Mouse (Mus musculus): ENCODE data around the gene Nanos3. TPM values are rescaled to one million over a fixed set of nuclear protein-coding genes. Genes with fewer than 3 reads are reported as not detected.

Gene Nanos3
- polyA plus RNA-seq (2014; fragmentation: Nextera tagmentation; extraction: Ambion mirVana) = 4.7 and 4.9 TPM in 2 replicates

DNA sequence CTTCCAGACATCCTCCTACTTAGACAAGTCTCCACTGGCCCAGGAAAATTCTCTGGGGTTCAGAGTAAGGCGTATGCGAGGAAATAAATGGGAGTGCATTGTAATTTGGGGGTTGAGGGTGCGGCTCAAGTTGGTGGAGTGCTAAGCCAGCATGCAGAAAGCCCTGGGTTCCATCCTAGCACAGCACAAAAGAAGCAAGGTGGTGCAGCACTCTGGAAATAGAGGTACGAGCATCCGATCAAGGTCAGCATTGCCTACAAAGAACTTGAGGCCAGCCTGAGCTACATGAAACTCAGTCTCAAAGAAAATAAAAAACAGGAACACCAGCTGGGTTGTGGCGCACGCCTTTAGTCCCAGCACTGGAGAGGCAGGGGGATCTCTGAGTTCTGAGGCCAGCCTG is at the start of gene Nanos3:
Gene Nanos3 (minus strand): TSS at position 101 of the 400 bp plus-strand sequence.
- Histone ChIP-seq H3K4me3 (ENCODE audit: low read depth, low read length) (peak within 1 kb of the TSS; percentile 88), H3K9ac (ENCODE audit: low read length) (peak within 1 kb of the TSS; percentile 100), H3K27me3 (ENCODE audit: control insufficient read depth, insufficient read depth, low read length) (peaks cover 8% of the 10 kb centered on the region; the same call in 1 of the 2 replicates), H3K4me2 (peak within 1 kb of the TSS; percentile 91), H3K9me3 (ENCODE audit: control insufficient read depth, low read length) (no peaks in the 10 kb centered on the region), H3K4me1 (ENCODE audit: control insufficient read depth, insufficient read depth, low read length) (peaks cover 37% of the 10 kb centered on the region), H3K27ac (ENCODE audit: low read depth, low read length) (no peak within 1 kb of the TSS; the same call in 1 of the 2 replicates), H3K36me3 (ENCODE audit: control insufficient read depth, insufficient read depth, low read length) (no peaks in the 10 kb centered on the region)
- 94% methylated on average over 7 of the region's 7 CpGs for WGBS
- DNase-seq (ENCODE audit: low spot score, missing footprints) (no peak), ATAC-seq (ENCODE audit: low FRiP score) (no peak)

DNA sequence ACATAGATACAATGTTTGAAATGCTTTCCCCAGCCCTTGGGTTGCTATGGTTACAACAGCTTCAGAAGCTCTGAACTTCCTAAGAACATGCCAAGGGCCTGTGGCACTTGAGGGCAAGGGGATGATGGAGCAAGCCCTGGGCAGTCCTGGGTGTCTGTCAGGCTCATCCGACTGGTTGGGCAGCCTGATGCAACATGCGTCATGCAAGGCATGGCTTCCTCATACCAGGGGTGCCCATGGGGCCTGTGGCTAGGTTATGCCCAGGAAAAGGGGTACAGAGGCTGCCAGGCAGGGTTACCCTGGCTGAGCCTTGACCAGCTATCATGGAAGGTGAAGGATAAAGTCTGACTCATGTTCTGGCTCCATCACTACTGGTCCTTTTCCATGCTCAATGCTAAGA is 48.0 kb upstream of the Nanos3 start:
- ATAC-seq (ENCODE audit: low FRiP score) (no peak), DNase-seq (ENCODE audit: low spot score, missing footprints) (no peak)
- H3K27me3 ChIP-seq (ENCODE audit: control insufficient read depth, insufficient read depth, low read length) = no peaks in the 10 kb centered on the region
- H3K36me3 ChIP-seq (ENCODE audit: control insufficient read depth, insufficient read depth, low read length) = peaks cover 20% of the 10 kb centered on the region
- H3K4me2 ChIP-seq = no peak overlapping the region
- no peak overlapping the region for H3K4me3 ChIP-seq (ENCODE audit: low read depth, low read length)
- H3K9me3 ChIP-seq (ENCODE audit: control insufficient read depth, low read length) = no peaks in the 10 kb centered on the region
- peaks cover 13% of the 10 kb centered on the region for H3K4me1 ChIP-seq (ENCODE audit: control insufficient read depth, insufficient read depth, low read length)
- 89% methylated on average over 2 of the region's 2 CpGs for WGBS
- no peak overlapping the region for H3K9ac ChIP-seq (ENCODE audit: low read length)
- H3K27ac ChIP-seq (ENCODE audit: low read depth, low read length) = no peak overlapping the region

DNA sequence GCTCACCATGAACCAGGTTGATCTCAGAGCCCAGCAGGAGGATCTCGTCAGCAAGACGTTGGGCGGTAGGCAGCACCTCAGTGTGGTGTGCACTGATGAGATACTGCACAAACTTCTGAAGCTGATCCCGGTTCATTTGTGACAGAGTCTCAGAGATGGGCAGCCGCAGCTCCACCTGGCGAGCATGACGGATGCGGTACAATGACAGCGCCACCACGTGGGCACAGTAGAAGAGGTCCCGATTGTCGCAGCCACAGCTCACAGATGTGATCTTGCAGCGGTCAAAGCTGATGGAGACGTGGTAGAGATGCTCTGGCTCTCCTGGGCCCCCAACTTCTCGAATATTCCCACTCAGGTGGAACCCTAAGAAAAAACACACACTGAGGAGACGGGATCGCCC is 45.7 kb upstream of the Nanos3 start:
- WGBS = 73% methylated on average over 17 of the region's 17 CpGs
- no peak overlapping the region for H3K9ac ChIP-seq (ENCODE audit: low read length)
- no peaks in the 10 kb centered on the region for H3K9me3 ChIP-seq (ENCODE audit: control insufficient read depth, low read length)
- peaks cover 25% of the 10 kb centered on the region for H3K36me3 ChIP-seq (ENCODE audit: control insufficient read depth, insufficient read depth, low read length)
- no peaks in the 10 kb centered on the region for H3K27me3 ChIP-seq (ENCODE audit: control insufficient read depth, insufficient read depth, low read length)
- H3K4me2 ChIP-seq = no peak overlapping the region
- H3K27ac ChIP-seq (ENCODE audit: low read depth, low read length) = no peak overlapping the region
- H3K4me1 ChIP-seq (ENCODE audit: control insufficient read depth, insufficient read depth, low read length) = peaks cover 9% of the 10 kb centered on the region
- ATAC-seq (ENCODE audit: low FRiP score) (no peak), DNase-seq (ENCODE audit: low spot score, missing footprints) (no peak)
- no peak overlapping the region for H3K4me3 ChIP-seq (ENCODE audit: low read depth, low read length)

DNA sequence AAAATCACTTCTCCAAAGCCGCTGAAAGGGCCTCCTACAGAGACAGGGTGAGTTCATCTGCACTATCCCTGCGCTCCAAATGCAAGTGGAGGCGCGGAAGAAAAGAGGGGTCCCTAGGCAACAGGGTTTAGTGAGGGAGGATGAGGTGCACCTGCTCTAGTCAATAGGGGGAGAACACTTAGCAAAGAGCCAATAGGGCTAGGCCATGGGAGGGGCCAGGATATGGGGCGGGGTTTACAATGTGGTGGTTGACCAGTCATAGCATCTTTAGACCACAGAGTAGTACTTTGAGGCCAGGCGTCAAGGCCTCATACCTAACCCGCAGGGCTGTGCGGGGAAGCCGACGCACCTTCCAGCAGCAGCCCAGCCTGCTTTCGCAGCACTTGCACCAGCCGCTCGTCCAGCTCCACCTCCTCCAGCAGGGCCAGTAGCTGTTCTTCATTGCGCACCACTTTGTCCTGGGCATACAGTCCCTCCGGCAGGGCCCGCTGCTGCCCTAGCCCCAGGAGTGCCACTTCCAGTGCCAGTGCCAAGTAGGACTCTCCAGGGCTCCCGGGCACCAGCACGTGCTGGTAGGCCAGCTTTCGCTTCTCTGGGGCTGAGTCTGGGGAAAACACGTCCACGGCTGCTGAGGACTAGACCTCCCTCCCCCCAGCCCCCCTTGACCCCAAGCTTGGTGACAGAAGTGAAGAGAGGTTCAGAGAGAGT is 38.5 kb upstream of the Nanos3 start:
- H3K4me1 ChIP-seq (ENCODE audit: control insufficient read depth, insufficient read depth, low read length) = no peaks in the 10 kb centered on the region
- no peak overlapping the region for H3K9ac ChIP-seq (ENCODE audit: low read length)
- no peak for ATAC-seq (ENCODE audit: low FRiP score)
- peaks cover 36% of the 10 kb centered on the region for H3K36me3 ChIP-seq (ENCODE audit: control insufficient read depth, insufficient read depth, low read length)
- no peaks in the 10 kb centered on the region for H3K27me3 ChIP-seq (ENCODE audit: control insufficient read depth, insufficient read depth, low read length)
- no peak overlapping the region for H3K27ac ChIP-seq (ENCODE audit: low read depth, low read length)
- no peak overlapping the region for H3K4me3 ChIP-seq (ENCODE audit: low read depth, low read length)
- DNase-seq (ENCODE audit: low spot score, missing footprints) = no peak
- 77% methylated on average over 21 of the region's 21 CpGs for WGBS
- H3K4me2 ChIP-seq = no peak overlapping the region
- no peaks in the 10 kb centered on the region for H3K9me3 ChIP-seq (ENCODE audit: control insufficient read depth, low read length)

DNA sequence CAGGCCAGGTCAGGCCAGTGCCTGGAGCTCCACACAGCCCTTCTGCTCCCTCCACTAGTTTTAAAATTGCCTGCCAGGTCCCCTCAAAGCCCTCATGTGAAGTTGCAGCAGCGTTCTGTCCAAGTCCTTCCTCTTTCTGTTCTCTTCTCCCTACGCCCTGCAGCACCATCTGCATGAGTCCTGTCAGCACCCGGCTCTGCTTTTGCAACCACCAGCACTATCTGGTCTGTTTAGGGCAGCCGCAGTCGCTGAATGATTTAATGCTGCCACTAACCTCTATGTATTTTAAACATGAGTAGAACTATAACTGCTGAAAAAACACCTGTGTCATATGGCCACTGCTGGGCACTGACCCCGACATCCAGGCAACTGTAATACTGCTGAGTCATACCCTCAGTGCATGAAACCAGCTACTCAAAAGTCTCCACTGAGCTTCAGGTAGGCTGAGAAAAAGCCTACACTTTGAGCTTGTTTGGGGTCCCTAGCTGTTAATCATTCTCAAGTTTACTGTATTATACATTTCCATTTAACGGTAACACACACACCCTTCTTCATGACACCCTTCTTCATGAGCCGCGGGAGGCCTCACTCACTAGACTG is 37.6 kb upstream of the Nanos3 start:
- 95% methylated on average over 9 of the region's 9 CpGs for WGBS
- Histone ChIP-seq H3K9ac (ENCODE audit: low read length) (no peak overlapping the region), H3K4me1 (ENCODE audit: control insufficient read depth, insufficient read depth, low read length) (no peaks in the 10 kb centered on the region), H3K4me2 (no peak overlapping the region), H3K27me3 (ENCODE audit: control insufficient read depth, insufficient read depth, low read length) (no peaks in the 10 kb centered on the region), H3K9me3 (ENCODE audit: control insufficient read depth, low read length) (no peaks in the 10 kb centered on the region), H3K4me3 (ENCODE audit: low read depth, low read length) (no peak overlapping the region), H3K27ac (ENCODE audit: low read depth, low read length) (no peak overlapping the region), H3K36me3 (ENCODE audit: control insufficient read depth, insufficient read depth, low read length) (peaks cover 33% of the 10 kb centered on the region)
- DNase-seq (ENCODE audit: low spot score, missing footprints) (no peak), ATAC-seq (ENCODE audit: low FRiP score) (no peak)

DNA sequence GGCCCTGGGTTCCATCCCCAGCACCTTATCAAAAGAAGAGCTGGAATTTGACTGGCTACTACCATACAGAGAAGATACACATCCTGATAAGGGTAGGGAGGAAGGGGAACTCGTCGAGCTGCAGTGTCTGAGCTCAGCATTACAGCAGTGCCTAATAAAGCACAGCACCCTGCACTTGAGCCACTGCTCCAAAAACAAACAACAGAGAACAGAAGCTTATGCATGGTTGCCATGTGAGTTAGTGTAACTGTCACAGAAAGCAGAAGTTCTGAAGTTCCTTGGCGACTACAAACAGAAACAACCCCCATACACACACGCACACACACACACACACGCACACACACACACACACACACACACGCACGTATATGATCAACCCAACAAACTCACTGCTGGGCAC is 35.1 kb upstream of the Nanos3 start:
- WGBS = 88% methylated on average over 7 of the region's 7 CpGs
- no peak overlapping the region for H3K27ac ChIP-seq (ENCODE audit: low read depth, low read length)
- H3K9me3 ChIP-seq (ENCODE audit: control insufficient read depth, low read length) = no peaks in the 10 kb centered on the region
- ATAC-seq (ENCODE audit: low FRiP score) = no peak
- peaks cover 32% of the 10 kb centered on the region for H3K36me3 ChIP-seq (ENCODE audit: control insufficient read depth, insufficient read depth, low read length)
- no peak for DNase-seq (ENCODE audit: low spot score, missing footprints)
- no peak overlapping the region for H3K4me3 ChIP-seq (ENCODE audit: low read depth, low read length)
- H3K9ac ChIP-seq (ENCODE audit: low read length) = no peak overlapping the region
- H3K27me3 ChIP-seq (ENCODE audit: control insufficient read depth, insufficient read depth, low read length) = no peaks in the 10 kb centered on the region
- no peaks in the 10 kb centered on the region for H3K4me1 ChIP-seq (ENCODE audit: control insufficient read depth, insufficient read depth, low read length)
- no peak overlapping the region for H3K4me2 ChIP-seq

DNA sequence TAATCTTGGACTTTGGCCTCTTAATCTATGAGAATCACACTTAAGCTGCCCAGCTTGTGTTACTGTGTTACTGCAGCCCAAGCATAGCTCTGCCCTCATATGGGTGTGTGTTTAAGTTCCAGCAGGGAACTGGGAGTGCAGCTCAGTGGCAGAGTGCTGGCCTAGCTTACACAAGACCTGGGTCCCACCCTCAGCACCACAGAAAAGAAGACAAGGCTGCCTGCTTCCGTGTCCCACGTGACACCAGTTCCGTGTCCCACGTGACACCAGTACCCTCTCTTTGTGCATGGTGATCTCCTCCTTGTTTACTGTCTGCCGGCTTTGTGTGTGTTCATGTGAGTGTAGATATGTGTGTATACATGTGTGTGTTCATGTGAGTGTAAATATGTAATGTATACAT is 33.1 kb upstream of the Nanos3 start:
- no peak for DNase-seq (ENCODE audit: low spot score, missing footprints)
- Histone ChIP-seq H3K4me2 (no peak overlapping the region), H3K9me3 (ENCODE audit: control insufficient read depth, low read length) (no peaks in the 10 kb centered on the region), H3K9ac (ENCODE audit: low read length) (no peak overlapping the region), H3K27ac (ENCODE audit: low read depth, low read length) (no peak overlapping the region), H3K36me3 (ENCODE audit: control insufficient read depth, insufficient read depth, low read length) (peaks cover 33% of the 10 kb centered on the region), H3K4me1 (ENCODE audit: control insufficient read depth, insufficient read depth, low read length) (no peaks in the 10 kb centered on the region), H3K4me3 (ENCODE audit: low read depth, low read length) (no peak overlapping the region), H3K27me3 (ENCODE audit: control insufficient read depth, insufficient read depth, low read length) (no peaks in the 10 kb centered on the region)
- ATAC-seq (ENCODE audit: low FRiP score) = no peak
- 87% methylated on average over 5 of the region's 5 CpGs for WGBS

DNA sequence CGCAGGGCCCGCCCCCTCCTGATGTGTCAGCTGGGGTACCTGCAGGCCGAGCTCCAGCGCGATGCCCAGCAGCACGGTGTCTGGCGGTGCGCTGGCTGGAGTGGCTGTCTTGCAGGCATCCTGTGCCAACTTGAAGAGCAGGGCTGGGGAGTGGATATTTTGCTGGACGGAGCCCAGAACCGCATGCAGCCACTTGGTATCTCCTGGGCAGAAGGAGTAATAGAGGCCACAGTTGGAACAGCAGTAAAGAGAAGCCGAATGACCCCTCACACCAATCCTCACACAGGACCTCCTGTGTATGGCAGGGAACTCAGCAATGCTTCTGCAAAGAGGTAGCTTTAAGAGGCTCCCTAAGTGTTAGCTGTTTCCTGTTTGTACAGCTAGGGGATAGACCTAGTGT is 32.2 kb upstream of the Nanos3 start:
- no peaks in the 10 kb centered on the region for H3K4me1 ChIP-seq (ENCODE audit: control insufficient read depth, insufficient read depth, low read length)
- WGBS = 94% methylated on average over 11 of the region's 11 CpGs
- peaks cover 26% of the 10 kb centered on the region for H3K36me3 ChIP-seq (ENCODE audit: control insufficient read depth, insufficient read depth, low read length)
- no peak overlapping the region for H3K4me3 ChIP-seq (ENCODE audit: low read depth, low read length)
- peak; percentile 66 for DNase-seq (ENCODE audit: low spot score, missing footprints)
- no peak overlapping the region for H3K9ac ChIP-seq (ENCODE audit: low read length)
- no peaks in the 10 kb centered on the region for H3K27me3 ChIP-seq (ENCODE audit: control insufficient read depth, insufficient read depth, low read length)
- H3K9me3 ChIP-seq (ENCODE audit: control insufficient read depth, low read length) = no peaks in the 10 kb centered on the region
- H3K27ac ChIP-seq (ENCODE audit: low read depth, low read length) = no peak overlapping the region
- no peak overlapping the region for H3K4me2 ChIP-seq
- ATAC-seq (ENCODE audit: low FRiP score) = no peak

DNA sequence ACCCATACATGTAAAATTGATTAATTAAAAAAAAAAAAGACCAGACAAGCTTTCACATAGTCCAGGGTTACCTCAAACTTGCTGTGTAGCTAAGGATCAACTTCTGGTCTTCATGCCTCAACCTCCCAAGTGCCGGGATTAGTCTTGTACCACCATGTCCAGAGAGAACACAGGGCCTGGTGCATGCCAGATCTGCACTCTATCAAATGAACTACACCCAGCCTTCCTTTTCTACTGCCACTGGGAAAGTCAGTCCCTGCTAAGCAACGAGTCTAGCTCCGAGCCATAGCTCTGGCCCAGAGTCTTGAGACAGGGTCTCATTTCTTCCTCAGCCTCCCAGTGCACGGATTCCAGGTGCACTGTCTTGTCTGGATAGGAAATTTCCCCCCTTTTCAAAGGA is 28.3 kb upstream of the Nanos3 start:
- Histone ChIP-seq H3K4me2 (no peak overlapping the region), H3K27me3 (ENCODE audit: control insufficient read depth, insufficient read depth, low read length) (no peaks in the 10 kb centered on the region), H3K4me3 (ENCODE audit: low read depth, low read length) (no peak overlapping the region), H3K36me3 (ENCODE audit: control insufficient read depth, insufficient read depth, low read length) (peaks cover 17% of the 10 kb centered on the region), H3K9ac (ENCODE audit: low read length) (no peak overlapping the region), H3K4me1 (ENCODE audit: control insufficient read depth, insufficient read depth, low read length) (peaks cover 4% of the 10 kb centered on the region; the same call in 1 of the 2 replicates), H3K27ac (ENCODE audit: low read depth, low read length) (no peak overlapping the region), H3K9me3 (ENCODE audit: control insufficient read depth, low read length) (no peaks in the 10 kb centered on the region)
- ATAC-seq (ENCODE audit: low FRiP score) (no peak), DNase-seq (ENCODE audit: low spot score, missing footprints) (no peak)
- WGBS = 90% methylated on average over 4 of the region's 4 CpGs
